Mouse (Mus musculus) layer of hippocampus, postnatal 25 days (tissue): ENCODE measurements around the gene Zic4. TPM values are rescaled to one million over a fixed set of nuclear protein-coding genes. Genes with fewer than 3 reads are reported as not detected.

Experiments
- DNase-seq, 2 experiments: peaks; one replicate each; pipeline ENCODE4 v3.0.0; 2022; ENCODE audit warnings: mixed read lengths in 2 of 2, low spot score in 1 of 2; ENCODE audit errors: extremely low spot score in 1 of 2
- total RNA-seq, 2 experiments: library from RNA; stranded (reverse); gene quantifications; 2 replicates each; pipeline ENCODE4 v1.2.3; 2021

Zic4 gene
- 1 to 10 TPM; 2.0 to 2.1 TPM for total RNA-seq

DNA sequence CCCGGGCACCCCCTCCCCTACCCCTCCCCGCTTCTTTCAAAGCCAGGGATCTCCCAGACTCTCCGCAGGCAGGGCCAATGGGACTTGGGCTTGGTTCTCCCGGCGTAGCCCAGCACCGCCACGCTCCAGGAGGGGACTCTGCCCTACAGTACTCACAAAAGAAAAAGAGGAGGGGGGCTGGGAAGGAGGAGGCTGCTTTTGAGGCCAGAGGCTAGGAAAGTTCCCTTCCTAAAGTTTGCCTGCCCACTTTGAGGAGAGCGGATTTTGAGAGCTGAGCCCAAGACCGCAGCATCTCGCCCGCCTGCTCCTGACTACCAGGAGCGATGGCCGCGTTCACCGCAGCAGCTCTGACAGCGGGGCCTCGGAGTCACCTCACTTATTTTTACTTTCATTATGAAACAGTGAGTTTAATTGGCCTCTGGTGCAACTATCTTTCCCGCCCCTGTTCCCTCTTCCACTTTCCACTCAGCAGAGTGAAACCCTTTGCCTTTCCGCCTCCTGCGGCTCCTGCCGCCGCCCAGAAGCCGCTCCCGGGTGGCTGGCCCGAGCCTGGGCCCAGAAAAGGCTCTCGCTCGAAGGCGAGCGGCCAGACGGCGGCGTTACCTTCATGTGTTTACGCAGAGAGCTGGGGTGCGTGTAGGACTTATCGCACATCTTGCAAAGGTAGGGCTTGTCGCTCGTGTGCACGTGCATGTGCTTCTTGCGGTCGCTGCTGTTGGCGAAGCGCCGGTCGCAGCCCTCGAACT, at the start of gene Zic4:
Gene Zic4 (plus strand): TSS at position 558 of the 746 bp plus-strand sequence.
- no peak for DNase-seq

- DNase-seq: no peak
Observed at GRCm38 (mm10) chr9:91347591-91347990, 14.6 kb upstream of the Zic4 start.

DNA sequence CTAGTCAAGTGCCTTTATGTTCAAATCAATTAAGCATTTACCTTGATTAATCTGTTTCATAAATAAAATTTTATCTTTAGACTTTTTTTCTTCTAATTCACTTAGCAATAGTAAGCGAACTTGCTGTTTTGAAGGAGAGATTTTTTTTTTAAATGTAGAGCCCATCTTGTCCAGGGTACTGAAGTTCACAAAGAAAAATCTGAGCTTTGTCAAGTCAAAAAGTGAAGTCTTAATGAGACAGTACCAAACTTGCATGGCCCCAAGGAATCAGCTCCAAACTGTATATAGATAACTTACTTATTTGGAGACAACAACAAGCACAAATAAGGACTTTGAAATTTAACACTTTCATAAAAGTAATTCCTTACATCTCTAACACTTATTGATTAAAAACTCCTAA, 13.5 kb upstream of the Zic4 start:
- DNase-seq: no peak

DNA sequence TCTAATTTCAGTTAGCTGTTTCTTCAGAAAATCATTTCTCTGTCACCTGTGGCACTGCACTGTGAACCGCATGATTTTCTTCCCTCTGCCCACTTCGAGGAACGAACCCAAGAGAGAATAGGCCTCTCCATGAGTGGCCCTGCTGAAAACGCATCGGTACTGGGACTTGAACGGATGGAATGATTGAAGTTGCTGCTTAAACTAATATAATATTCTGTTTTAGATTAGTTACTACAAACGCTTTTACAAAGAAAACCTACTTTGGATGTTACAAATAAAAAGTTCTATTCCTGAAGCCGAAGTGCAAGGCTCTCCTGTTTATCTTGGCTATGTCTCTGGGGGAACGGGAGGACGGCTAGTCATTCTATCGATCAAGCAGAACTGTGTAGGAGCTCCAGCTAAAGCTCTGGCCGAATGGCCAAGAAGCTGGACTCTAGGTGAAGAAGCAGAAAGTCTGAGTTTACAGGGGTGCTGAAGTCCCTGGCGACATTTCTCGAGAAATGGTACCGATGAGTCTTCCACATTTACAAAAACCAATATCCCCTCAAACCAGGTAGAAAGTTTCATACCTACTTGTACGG, 11.9 kb upstream of the Zic4 start:
- no peak for DNase-seq

DNA sequence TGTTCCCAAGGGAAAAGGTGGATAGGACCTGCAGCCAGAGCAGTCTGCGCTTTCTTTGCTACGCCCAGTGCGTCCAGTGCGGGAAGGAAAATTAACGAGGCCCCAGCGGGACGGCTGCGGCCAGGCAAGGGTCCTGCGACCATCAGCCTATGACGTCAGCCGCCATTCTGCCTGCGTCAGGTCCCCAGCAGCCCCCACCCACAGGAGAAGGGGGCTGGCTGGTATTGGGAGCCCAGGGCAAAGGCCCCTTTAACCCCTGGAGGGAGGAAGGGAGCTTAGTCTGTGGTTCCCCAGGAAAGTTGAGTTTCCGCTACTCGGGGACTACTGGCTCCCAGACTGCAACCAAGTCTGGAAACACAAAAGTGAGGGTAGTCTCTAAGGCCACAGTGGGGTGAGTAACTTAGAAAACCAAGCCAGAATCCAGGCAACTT, 11.3 kb upstream of the Zic4 start:
- DNase-seq: no peak

GRCm38 (mm10) chr9:91351361-91351760, 10.9 kb upstream of the Zic4 start:
- no peak for DNase-seq

DNA sequence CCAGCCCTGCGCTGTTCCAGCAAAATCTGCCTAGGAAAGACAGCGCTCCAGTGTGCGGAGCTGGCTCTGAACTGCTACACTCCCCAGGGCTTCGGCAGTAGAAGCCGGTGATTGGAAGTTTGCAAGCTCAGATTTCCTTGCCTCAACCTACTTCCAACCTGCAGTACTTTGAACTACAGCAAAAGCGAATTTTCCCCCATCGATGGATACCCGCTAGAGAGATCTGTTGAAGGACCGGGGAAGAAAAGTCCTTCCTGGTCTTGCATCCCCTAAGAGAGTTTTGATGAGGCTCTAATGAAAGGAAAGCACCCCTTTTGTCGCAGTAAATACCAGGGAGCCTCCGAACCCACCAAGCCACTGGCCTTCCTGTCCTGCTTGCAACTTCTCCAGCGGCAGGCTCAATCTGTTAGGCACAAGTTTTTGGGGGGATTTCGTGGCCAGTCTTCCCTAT, 10.2 kb upstream of the Zic4 start:
- no peak for DNase-seq

DNA sequence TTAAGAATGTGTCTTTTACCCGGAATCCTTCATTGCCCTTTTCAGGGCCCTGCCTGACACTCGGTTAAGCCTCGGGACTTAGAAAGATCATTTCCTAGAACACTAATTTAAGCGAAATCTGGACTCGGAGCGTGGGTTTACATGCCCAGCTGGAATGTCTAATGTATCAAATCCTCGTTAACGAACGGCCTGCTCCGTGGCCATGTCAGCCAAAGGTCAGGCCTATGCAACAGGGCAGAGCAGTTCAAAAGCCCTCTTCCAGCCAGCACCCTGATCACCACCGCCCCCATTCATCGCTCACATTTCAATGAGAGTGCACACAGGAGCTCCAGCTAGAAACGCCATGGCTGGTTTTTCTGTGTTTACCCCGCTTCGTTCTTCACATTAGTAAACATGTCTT, 9.4 kb upstream of the Zic4 start:
- no peak for DNase-seq

DNA sequence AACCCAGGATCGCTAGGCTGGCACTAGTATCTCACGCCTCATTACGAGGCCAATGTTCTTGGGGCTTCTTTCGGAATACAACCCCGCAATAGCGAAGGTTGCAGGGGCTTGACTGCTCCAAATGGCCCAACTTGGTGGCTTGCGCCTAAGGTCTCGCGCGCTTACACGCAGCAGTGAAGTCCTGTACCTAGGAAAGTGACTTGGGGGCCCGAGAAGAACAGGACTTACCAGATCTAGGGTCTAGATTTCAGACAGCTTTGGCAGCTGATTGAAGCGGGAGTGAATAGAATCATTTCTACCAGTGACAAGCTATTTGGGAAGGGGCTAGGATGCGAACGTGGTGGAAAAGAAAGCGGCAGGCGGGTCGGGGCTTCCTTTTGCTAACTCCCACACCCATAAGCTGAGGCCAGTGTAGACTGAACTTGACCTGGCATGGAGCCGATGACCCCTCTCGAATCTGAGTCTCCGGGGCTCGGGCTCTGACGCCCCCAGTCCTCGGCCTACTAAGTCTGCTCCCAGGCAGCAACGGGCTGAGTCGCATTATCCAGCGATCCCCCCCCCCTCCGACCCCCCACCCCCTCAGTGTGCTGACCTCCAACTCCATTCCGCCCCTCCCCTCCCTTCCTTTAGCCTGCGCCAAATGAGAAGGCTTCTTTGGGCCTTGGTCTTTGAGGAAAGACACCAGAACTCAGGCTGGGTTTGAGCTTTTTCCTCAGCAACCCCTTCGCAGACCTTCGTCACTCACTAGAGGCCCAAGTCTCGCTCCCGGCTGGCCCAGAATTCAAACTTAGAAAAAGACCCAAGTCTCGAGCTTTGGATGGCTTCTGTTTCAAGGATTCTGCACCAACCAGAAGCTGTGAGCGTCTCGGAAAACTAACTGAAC, 8.4 kb upstream of the Zic4 start:
- no peak for DNase-seq

DNA sequence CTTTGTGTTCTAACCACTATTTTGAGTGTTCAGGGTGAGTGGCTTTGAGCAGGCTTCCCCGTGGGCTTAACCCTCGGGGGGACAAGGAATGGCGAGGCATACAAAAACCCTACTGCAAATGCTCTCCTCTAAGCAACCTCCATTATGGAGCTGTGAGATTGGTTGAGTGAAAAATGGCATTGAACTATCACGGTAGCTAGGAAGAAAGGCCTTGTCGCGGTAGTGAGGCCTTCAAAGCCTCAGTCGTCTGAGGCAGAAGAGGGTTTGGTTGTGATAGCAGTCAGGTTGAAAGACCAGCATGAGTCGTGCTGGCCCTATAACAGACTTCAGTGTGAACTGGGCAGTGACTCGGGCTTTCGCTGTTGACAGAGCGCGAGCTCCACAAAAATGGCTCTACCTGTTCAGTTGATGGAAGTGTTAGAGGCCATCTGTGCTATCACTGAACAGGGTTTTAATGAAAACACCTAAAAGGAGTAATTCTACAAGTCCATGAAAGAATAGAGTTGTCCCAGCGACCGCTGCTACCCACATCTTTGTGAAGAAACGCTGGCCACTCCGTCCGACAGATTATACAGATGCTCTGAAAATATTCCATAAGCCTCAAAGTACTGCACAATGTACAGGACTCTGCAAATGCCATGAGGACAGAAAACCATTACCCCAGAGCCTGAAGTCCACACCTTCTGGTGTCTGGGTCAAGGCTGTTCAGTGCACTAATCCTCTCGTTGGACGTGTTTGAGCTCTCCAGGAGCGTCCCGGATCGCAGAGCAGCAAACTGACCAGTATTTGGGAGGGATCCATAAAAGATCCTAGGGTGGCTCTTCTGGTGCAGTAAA, 7.6 kb upstream of the Zic4 start:
- DNase-seq: no peak

DNA sequence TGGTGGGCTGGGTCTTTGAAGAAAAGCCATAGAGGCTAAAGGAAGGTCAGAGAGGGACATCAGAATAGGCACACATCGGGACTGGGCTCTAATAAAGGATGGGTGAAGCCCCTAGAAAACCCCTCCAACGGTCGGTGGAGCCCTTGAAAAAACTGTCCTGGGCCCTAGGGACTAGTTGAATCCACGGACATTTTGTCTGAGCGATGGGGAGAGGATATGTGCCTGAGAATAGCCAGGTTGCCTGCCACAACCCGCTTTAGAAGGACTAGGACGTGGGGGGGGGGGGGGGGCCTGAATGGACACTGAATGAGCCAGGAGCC, 7.0 kb upstream of the Zic4 start:
- no peak for DNase-seq

DNA sequence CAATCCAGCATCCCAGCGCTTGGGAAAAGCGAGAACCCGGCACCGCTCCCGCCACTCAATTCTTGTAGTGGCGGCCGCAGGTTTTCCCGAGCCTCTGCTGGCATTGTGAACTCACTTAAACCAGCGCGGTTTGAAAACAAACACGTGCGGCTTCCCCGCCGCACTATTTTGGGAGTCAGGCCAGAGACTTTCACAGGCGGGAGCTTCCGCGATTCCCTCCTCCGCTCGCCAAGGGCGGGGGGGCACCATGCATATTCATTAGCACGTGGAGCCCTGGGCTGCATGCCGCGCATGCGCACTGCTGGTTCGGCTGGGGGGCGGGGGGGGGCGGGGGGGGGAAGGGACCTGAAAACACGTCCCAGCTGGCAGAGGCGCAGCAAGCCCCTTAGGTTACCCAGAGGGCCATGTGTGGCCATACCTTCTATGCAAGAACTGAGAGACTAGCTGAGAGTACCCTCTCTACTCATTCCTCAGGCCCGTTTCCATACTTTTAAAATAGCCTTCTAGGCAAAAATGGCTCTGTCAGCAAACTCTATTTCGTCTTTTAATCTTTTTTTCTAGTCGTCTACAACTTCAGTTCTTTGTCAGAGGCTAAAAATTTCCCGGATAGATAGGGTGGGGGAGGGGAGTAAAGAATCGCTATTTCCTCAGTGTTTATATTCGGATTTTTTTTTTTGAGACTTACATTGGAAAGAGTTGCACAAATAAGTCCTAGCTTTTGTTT, 6.4 kb upstream of the Zic4 start:
- no peak for DNase-seq

DNA sequence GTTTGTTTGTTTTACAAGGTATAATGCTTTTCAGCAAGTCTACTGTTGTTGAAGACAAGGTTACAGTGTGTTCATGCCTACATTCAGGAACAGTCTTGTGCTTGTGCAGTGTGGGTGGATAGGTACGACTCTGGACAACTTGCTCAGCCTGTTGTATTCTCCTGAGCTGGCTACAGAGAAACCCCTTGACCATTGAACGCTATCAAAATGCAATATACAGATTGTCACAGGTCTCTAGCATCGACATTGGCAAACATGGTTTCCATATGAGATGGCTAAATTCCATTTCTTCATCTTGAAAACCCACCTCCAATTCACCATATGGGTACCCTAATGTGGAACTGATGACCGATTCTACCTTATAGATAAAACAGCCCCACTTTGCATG, 5.9 kb upstream of the Zic4 start:
- DNase-seq: no peak

GRCm38 (mm10) chr9:91357321-91357720, 4.9 kb upstream of the Zic4 start:
- DNase-seq: no peak

DNA sequence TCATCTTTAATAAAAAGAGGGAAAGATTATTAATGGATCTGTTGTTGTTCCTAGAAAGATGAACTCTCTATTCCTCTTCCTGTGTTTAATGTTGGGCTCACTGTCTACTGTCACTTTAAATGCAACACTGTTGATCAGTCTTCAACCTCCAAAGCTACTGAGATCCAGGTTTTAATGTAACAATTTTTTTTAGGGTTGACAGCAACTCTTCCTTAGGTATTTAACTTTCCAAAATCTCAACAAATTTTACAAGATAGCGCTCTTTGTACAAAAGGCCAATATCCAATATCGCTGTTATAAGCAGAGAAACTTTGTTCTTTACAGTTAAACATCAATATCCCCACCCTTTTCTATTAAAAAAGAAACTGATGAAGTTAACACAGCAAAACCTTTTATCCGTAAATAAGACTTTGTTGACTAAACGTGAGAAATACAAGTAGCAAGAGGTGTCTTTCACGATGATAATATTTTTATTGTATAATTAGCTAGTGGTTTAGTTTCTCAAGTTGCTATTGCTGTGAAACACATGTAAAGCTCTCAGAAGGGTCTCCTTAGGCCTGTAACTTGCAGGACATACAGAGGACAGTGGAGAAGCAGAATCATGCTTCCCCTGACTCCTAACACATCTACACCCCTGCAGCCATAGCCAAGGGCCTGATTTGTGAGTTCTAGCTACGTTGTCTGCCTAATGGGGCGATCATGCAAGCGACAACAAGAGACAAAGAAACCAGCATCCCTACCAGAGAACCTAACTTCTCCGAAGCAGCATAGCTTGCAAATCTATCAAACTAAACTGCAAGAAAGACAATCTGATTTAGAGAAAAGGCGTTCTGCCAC, 3.1 kb upstream of the Zic4 start:
- no peak for DNase-seq

- DNase-seq: no peak
Observed at GRCm38 (mm10) chr9:91360151-91361032, 1.8 kb upstream of the Zic4 start.

DNA sequence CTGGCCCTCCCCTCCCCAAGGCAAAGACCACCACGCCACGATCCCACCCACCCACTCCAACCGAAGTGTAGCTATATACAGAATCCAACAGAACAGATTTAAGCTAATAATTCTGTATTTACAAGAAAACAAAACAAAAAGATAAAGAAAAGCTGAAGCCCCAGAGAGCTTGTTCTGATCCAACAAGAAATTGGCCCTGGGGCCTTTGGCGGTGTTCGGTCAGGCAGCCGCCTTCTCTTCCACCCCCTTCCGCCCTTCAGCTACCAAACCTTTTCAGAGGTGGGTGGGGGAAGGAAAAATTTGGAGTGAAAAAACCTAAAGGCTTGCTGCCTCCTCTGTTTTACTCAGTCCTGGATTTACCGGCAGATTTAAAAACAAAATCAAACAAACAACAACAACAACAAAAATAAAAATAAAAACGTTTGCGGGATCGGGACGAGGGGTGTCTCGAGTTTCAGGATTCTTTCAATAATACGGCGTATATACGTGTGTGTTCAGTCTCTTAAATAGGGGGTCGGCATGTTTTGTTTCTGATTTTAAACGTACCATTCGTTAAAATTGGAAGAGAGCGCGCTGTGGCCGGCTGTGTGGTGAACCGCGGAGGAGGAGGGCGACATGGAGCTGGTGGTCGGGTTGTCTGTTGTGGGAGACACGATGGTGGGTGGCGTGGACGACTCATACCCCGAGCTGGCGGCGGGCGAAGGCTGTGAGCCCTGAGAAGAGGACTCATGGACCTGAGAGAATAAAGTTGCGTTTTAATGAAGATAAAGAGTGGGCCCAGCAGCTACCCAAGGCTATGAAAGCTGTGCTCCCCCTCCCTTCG, 969 bp upstream of the Zic4 start:
- no peak for DNase-seq
